Mouse (Mus musculus): ENCODE measurements around the gene Ppp1r14a.
A peak's percentile ranks its signal among the peaks of the same experiment; 100 is the strongest.

The Ppp1r14a gene

GRCm38 (mm10) chr7:29334156-29334555, 45.0 kb downstream of the Ppp1r14a start:
- no peak for DNase-seq (ENCODE audit: low spot score)

DNA sequence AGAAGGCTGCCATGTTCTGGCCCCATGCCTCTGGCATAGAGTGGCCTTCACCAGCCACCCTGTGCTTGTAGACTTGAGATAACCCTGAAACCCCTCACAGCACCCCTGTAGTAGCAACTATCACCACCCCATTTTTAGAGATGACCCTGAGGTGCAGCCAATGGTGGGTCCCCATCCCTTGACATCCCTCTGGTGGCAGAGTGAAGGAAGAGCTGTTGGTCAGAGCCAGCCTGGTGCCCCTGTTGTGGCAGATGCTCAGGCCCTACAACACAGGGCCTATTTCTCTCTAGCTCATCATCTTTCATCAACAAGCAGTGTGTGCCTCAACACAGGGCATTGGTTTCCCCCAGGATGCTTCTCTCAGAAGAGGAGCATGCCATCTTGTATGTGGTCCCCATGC, 46.2 kb downstream of the Ppp1r14a start:
- no peak for DNase-seq (ENCODE audit: low spot score)

- peak; percentile 8 for DNase-seq (ENCODE audit: low spot score)
These were observed 46.9 kb downstream of the Ppp1r14a start for GRCm38 (mm10) chr7:29335841-29336671.

DNA sequence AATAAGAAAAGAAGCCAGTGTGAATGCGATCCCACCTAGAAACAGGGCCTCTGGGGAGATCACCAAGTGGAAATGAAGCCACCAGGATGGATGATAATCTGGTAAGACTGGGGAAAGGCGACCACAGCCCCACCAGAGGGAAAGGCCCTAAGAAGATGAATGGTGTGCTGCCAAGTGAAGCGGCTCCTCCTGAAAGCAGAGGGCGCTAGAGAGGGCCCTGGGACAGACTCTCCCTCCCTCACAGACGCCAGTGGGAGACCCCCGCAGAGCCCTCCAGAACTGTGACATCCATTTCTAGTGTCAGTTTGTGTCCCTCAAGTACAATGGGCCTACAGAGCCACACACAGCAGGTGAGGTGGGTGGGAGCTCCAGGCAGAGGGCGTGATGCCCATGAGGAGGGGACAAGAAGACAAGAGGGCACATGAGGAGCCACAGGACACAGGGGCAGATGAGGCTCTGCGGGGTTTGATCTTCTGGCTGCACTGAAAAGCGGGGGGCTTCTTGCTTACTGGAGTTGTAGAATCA, 47.7 kb downstream of the Ppp1r14a start:
- no peak for DNase-seq (ENCODE audit: low spot score)

- no peak for DNase-seq (ENCODE audit: low spot score)
These were observed 48.7 kb downstream of the Ppp1r14a start for GRCm38 (mm10) chr7:29337766-29338165.

GRCm38 (mm10) chr7:29338351-29338919, 49.3 kb downstream of the Ppp1r14a start:
- peak; percentile 27 for DNase-seq (ENCODE audit: low spot score)

GRCm38 (mm10) chr7:29338984-29339679, 50.0 kb downstream of the Ppp1r14a start:
- DNase-seq (ENCODE audit: low spot score), result peak; percentile 16

DNA sequence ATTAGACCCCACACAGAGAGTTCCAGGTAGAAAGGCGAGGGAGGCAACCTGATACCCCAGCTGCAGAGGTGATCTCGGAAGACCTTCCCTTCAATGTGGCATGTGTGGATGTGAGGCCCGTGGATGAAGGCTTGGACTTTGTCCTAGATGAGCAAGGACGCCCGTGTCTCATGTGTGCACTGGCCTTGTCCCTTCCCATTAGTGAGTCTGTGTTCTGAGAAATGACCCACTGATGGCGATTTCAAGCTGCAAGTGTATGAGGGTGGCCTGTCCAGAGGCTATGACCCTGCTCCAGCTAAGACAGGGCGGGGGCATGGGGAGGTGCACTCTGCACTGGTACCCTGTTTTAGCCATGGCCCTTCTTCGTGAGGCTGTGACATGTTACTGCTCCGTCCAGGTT, 51.1 kb downstream of the Ppp1r14a start:
- DNase-seq (ENCODE audit: low spot score), result no peak

- DNase-seq (ENCODE audit: low spot score), result no peak
These were observed 51.7 kb downstream of the Ppp1r14a start for GRCm38 (mm10) chr7:29340838-29341237.

- DNase-seq (ENCODE audit: low spot score), result no peak
These were observed 52.6 kb downstream of the Ppp1r14a start for GRCm38 (mm10) chr7:29341722-29342121.

DNA sequence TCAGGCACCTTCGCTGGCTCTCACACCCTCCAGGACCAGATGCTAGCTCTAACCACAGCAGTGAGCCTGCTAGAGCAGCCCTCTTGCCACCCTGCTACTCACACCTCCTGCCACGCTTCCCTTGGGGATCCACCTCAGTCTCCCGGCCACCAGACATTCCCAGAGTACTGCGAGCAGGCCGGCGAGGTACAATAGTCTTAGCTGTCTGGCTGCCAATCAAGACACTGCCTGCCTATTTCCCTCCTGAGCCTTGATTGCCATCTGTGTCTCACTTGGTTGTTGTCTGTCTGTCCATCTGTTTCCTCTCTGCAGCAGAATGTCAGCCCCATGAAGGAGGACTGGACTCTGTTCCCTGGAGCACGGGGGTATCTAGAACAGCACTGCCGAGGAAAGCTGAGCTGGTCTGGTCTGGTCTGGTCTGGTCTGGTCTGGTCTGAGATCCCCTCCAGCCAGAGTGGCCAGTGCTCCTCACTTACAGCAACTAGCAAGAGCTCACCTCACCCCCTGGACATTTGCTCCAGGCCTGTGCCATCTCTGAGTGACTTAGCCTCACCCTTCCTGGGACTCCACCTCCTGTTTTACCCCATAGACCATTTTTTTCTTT, 53.5 kb downstream of the Ppp1r14a start:
- no peak for DNase-seq (ENCODE audit: low spot score)

Measured in adipocyte (in vitro differentiated cells).